Mouse (Mus musculus): ENCODE measurements around the gene Fcgr1. TPM values are rescaled to one million over a fixed set of nuclear protein-coding genes. Genes with fewer than 3 reads are reported as not detected.

The Fcgr1 gene
- polyA plus RNA-seq (2015; fragmentation: Illumina TruSeq; extraction: RNeasy Lipid Tissue Mini Kit (QIAGEN cat#74804); ENCODE audit: low read depth, low replicate concordance) = 4.3 TPM

GRCm38 (mm10) chr3:96293787-96294186 is at the start of gene Fcgr1:
TSS of gene Fcgr1 (minus strand) at chr3:96293969.

GRCm38 (mm10) chr3:96269511-96270474 is 24.0 kb downstream of the Fcgr1 start, which contains the start of gene Hist2h2bb:
TSS of gene Hist2h2bb (plus strand) at chr3:96269752.

DNA sequence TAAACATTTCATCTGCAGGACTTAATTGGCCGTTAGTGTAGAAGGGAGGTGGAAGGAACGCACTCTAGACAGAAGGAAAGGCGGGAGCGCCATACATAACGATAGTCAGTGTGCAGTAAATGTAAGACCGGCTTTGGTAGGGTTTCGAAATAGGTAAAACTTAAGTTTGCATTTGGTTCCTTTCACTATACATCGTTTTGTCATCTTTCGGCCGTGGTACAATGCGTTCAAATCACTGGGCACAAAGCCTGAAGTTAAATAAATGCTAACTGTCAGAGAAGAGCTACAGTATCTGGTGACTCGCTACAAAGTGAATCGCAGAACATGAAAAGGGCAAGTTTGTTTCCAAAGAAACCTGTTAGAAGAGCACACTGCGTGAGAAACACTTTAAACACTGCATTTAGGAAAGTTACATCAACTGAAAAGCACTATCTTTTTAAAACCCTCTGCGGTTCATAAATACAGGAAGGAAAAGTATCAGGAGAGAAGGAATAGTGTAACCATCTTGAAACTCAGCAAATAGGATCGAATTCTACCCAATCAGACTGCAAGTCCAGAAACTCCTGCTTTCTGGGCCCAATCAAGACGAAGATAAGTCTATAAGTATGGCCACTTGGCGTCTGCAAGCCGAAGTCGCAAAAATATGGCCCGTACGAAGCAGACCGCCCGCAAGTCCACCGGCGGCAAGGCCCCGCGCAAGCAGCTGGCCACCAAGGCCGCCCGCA is 25.6 kb downstream of the Fcgr1 start, which contains the start of gene Hist2h3b:
Hist2h3b (plus strand) TSS at position 604 of the 725 bp plus-strand sequence.

GRCm38 (mm10) chr3:96262979-96263550 is 30.7 kb downstream of the Fcgr1 start, which contains the start of gene Hist2h4:
TSS of gene Hist2h4 (minus strand) at chr3:96263311.

DNA sequence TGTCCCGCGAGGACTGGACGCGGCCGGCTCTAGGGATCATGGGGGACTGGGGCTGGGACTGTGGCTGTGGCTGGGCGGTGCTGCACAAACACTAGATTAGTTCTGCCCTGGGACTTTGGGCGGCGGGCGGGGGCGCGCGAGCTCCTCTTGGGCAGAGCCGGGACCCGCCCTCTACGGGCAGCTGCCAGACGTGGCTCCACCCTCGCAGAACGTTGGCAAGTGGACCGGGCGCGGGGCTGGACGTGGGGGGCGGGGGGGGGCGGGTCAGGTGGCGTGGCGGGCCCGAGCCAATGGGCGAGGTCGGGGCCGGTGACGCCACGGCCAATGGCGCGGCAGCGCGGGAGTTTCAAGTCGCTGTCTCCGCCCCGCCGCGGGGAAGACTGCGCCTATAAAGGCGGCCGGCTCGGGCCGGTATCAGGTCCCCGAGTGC is 47.3 kb downstream of the Fcgr1 start, which contains the start of gene Hist2h3c1:
Hist2h3c1 (plus strand) TSS at position 259 of the 430 bp plus-strand sequence.

GRCm38 (mm10) chr3:96245003-96245886 is 48.5 kb downstream of the Fcgr1 start, which contains the start of gene Hist2h2aa1:
TSS of gene Hist2h2aa1 (plus strand) at chr3:96245497.

DNA sequence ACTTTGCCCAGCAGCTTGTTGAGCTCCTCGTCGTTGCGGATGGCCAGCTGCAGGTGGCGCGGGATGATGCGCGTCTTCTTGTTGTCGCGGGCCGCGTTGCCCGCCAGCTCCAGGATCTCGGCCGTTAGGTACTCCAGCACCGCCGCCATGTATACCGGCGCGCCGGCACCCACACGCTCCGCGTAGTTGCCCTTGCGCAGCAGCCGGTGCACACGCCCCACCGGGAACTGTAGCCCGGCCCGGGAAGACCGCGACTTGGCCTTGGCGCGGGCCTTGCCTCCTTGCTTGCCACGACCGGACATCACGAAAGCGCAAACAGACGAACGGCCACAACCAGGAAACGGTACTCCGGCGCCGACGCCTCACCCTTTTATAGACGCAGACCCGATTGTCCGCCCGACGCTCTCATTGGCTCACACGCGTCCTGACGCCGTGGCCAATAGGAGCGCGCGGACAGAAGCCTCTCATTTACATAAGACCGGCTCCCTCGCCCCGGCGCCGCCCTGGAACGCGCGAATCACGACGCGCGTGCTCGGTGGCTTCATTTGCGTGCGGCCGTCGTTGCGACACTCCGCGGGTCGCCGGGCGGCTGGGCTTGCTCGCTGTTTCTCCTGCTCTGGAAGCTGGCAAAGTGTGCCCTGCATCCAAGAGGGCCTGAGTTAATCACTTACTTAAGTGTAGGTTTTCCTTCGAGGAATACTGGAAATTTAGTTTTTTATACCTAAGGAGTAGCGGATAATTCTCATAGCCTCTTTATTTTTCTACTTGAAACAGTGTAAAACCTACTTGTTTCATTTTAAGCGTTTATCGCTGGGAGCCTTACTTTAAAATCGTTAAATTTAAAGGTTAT is 53.6 kb downstream of the Fcgr1 start, which contains the start of gene Hist2h2aa2:
Hist2h2aa2 (minus strand) TSS at position 328 of the 850 bp plus-strand sequence.

GRCm38 (mm10) chr3:96238954-96239793 is 54.6 kb downstream of the Fcgr1 start, which contains the start of gene Hist2h3c2:
TSS of gene Hist2h3c2 (minus strand) at chr3:96239127.

Other genes with a start within 250 kb of the Fcgr1 start
- gene Vps45, start 235.5 kb downstream of the Fcgr1 start, polyA plus RNA-seq (2015; fragmentation: Illumina TruSeq; extraction: RNeasy Lipid Tissue Mini Kit (QIAGEN cat#74804); ENCODE audit: low read depth, low replicate concordance) = 46.0 TPM
- gene Otud7b, start 189.4 kb downstream of the Fcgr1 start, polyA plus RNA-seq (2015; fragmentation: Illumina TruSeq; extraction: RNeasy Lipid Tissue Mini Kit (QIAGEN cat#74804); ENCODE audit: low read depth, low replicate concordance) = 20.0 TPM
- 10.8 TPM for gene Mtmr11, start 132.0 kb downstream of the Fcgr1 start, polyA plus RNA-seq (2015; fragmentation: Illumina TruSeq; extraction: RNeasy Lipid Tissue Mini Kit (QIAGEN cat#74804); ENCODE audit: low read depth, low replicate concordance)
- gene Sf3b4, start 121.6 kb downstream of the Fcgr1 start, polyA plus RNA-seq (2015; fragmentation: Illumina TruSeq; extraction: RNeasy Lipid Tissue Mini Kit (QIAGEN cat#74804); ENCODE audit: low read depth, low replicate concordance) = 44.2 TPM
- 293 TPM for gene Sv2a, start 112.8 kb downstream of the Fcgr1 start, polyA plus RNA-seq (2015; fragmentation: Illumina TruSeq; extraction: RNeasy Lipid Tissue Mini Kit (QIAGEN cat#74804); ENCODE audit: low read depth, low replicate concordance)
- gene Bola1, start 74.3 kb downstream of the Fcgr1 start, polyA plus RNA-seq (2015; fragmentation: Illumina TruSeq; extraction: RNeasy Lipid Tissue Mini Kit (QIAGEN cat#74804); ENCODE audit: low read depth, low replicate concordance) = 30.9 TPM
- gene Hist2h2ab, start 74.1 kb downstream of the Fcgr1 start, polyA plus RNA-seq (2015; fragmentation: Illumina TruSeq; extraction: RNeasy Lipid Tissue Mini Kit (QIAGEN cat#74804); ENCODE audit: low read depth, low replicate concordance) = not detected
- gene Hist2h2ac, start 73.1 kb downstream of the Fcgr1 start, polyA plus RNA-seq (2015; fragmentation: Illumina TruSeq; extraction: RNeasy Lipid Tissue Mini Kit (QIAGEN cat#74804); ENCODE audit: low read depth, low replicate concordance) = not detected
- gene Hist2h2be, start 72.8 kb downstream of the Fcgr1 start, polyA plus RNA-seq (2015; fragmentation: Illumina TruSeq; extraction: RNeasy Lipid Tissue Mini Kit (QIAGEN cat#74804); ENCODE audit: low read depth, low replicate concordance) = 7.2 TPM
- gene Hist2h3c2, start 54.8 kb downstream of the Fcgr1 start, polyA plus RNA-seq (2015; fragmentation: Illumina TruSeq; extraction: RNeasy Lipid Tissue Mini Kit (QIAGEN cat#74804); ENCODE audit: low read depth, low replicate concordance) = 5.3 TPM
- 79.4 TPM for gene Hist2h2aa2, start 53.7 kb downstream of the Fcgr1 start, polyA plus RNA-seq (2015; fragmentation: Illumina TruSeq; extraction: RNeasy Lipid Tissue Mini Kit (QIAGEN cat#74804); ENCODE audit: low read depth, low replicate concordance)
- not detected for gene Hist2h2aa1, start 48.5 kb downstream of the Fcgr1 start, polyA plus RNA-seq (2015; fragmentation: Illumina TruSeq; extraction: RNeasy Lipid Tissue Mini Kit (QIAGEN cat#74804); ENCODE audit: low read depth, low replicate concordance)
- not detected for gene Hist2h3c1, start 47.3 kb downstream of the Fcgr1 start, polyA plus RNA-seq (2015; fragmentation: Illumina TruSeq; extraction: RNeasy Lipid Tissue Mini Kit (QIAGEN cat#74804); ENCODE audit: low read depth, low replicate concordance)
- gene Hist2h4, start 30.7 kb downstream of the Fcgr1 start, polyA plus RNA-seq (2015; fragmentation: Illumina TruSeq; extraction: RNeasy Lipid Tissue Mini Kit (QIAGEN cat#74804); ENCODE audit: low read depth, low replicate concordance) = 1.3 TPM
- not detected for gene Hist2h3b, start 25.3 kb downstream of the Fcgr1 start, polyA plus RNA-seq (2015; fragmentation: Illumina TruSeq; extraction: RNeasy Lipid Tissue Mini Kit (QIAGEN cat#74804); ENCODE audit: low read depth, low replicate concordance)
- not detected for gene Hist2h2bb, start 24.2 kb downstream of the Fcgr1 start, polyA plus RNA-seq (2015; fragmentation: Illumina TruSeq; extraction: RNeasy Lipid Tissue Mini Kit (QIAGEN cat#74804); ENCODE audit: low read depth, low replicate concordance)
- not detected for gene BC107364, start 158.3 kb upstream of the Fcgr1 start, polyA plus RNA-seq (2015; fragmentation: Illumina TruSeq; extraction: RNeasy Lipid Tissue Mini Kit (QIAGEN cat#74804); ENCODE audit: low read depth, low replicate concordance)
- gene Hfe2, start 231.2 kb upstream of the Fcgr1 start, polyA plus RNA-seq (2015; fragmentation: Illumina TruSeq; extraction: RNeasy Lipid Tissue Mini Kit (QIAGEN cat#74804); ENCODE audit: low read depth, low replicate concordance) = 0.94 TPM